Mouse (Mus musculus): Measurements from ENCODE around the gene Rpap3.

Rpap3 gene

GRCm38 (mm10) chr15:97730365-97730764 is 24.7 kb upstream of the Rpap3 start:
- DNase-seq = no peak

- no peak for DNase-seq
These were observed 23.2 kb upstream of the Rpap3 start for GRCm38 (mm10) chr15:97728804-97729203.

GRCm38 (mm10) chr15:97728394-97728793 is 22.8 kb upstream of the Rpap3 start:
- no peak for DNase-seq

- no peak for DNase-seq
These were observed 21.9 kb upstream of the Rpap3 start for GRCm38 (mm10) chr15:97727520-97727919.

GRCm38 (mm10) chr15:97727048-97727447 is 21.4 kb upstream of the Rpap3 start:
- DNase-seq = peak in 1 of 2 experiments; percentile 58

- DNase-seq = no peak
These were observed 20.7 kb upstream of the Rpap3 start for GRCm38 (mm10) chr15:97726310-97726709.

GRCm38 (mm10) chr15:97725198-97725785 is 19.7 kb upstream of the Rpap3 start:
- no peak for DNase-seq

DNA sequence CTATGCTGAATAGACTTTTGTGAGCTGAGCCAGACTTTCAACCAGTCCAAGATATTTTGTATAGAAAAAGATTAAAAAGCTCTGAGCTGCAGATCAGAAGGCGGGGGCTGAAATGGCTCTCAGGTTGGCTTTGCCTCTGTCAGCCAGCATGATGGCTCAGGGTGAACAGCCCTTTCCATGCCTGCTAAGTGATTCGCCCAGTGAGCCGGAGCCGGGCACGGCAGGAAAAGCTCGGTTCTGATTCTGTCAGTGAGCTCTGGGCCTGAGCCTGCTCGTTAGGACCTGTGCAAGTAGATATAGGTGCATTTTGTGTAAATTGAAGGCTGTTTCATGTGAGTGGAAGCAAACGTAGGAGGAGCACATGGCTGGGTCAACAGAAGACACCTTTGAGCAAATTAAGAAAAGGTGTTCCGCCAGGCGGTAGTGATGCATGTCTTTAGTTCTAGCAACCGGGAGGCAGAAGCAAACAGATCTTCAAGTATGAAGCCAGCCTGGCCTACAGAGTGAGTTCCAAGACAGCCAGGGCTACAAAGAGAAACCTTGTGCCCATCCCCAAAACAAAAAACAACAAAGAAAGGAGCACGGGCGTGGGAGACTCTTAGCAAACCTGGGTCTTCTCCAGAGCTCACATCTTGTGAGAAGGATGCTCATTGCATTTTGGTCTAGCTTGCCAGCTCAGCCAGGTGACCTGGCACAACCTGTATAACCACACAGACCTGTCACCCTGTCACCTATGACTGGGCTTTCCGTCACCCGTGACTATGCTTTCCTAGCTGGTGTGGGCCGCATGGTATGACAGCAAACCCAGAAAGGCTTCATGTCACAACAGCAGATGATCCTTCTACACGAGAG is 18.9 kb upstream of the Rpap3 start:
- no peak for DNase-seq

DNA sequence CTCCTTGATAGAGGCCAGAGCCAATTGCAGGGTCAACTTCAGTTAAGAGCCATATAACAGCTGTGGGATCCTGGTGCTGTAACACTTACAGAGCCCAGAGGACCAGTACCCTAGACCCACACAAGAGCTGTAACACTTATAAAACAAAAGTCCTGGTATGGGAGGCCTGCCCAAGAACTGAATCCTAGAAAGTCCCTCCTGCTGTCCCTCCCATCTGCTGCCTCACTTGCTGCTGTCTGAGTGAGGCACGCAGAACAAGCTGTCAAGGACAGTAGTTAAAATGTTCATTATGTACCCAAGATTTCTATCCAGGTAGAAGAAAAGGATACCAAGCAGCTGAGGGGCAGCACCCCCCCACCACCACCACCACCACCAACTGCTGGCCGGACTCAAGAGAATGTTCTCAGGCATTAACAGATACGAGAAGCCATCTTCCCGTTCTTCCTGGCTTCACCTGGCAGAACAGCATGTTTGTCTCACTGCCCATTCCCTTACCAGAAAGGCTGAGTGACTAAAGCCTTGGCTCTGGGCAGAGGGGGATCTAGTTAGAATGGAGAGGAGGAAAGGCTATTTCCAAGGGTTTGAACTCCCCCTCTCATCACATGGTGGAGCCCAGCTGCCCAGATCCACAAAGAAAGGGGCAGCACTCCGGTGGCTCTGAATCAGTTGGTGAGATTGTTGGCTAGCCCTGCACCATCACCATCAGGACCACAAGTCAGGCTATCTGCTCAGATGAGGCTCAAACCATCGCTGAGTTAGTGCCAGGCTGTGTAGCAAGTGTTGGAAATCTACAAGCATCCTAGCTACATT is 18.1 kb upstream of the Rpap3 start:
- no peak for DNase-seq

DNA sequence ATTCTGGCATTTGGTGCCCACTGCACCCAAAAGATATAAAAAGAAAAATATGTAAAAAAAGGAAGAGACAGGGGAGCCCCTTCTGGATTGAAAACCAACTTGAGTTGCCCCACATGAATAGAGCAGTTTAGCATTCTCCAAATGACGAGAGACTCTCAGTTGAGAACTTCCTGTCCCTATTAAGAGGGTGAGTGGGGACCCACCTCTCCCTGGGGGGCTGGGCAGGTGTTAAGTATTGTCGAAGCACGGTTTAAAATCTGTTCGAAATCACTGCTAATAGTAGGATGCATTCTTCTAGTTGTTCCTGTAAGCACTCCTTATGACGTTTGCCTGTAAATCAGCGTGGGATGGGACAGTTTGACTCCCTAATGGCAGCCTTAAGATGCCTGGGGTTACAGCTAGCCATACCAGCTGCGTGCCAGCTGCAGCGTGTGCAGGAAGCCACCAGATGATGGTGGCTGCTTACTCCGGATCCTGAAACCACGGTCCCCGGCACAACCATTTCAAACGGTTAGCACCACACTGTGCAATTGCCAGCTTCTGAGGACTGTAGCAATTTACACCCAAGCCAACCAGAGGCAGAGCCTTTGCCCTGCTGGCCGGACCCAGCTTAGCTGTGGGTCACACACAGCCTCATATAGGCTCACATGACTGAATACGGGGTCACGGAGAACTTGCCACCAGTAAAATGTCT is 15.5 kb upstream of the Rpap3 start:
- no peak for DNase-seq

GRCm38 (mm10) chr15:97720026-97720675 is 14.5 kb upstream of the Rpap3 start:
- peak; percentile 39 to 44 for DNase-seq

- no peak for DNase-seq
These were observed 13.9 kb upstream of the Rpap3 start for GRCm38 (mm10) chr15:97719494-97719893.

GRCm38 (mm10) chr15:97718535-97719155 is 13.0 kb upstream of the Rpap3 start:
- peak; percentile 25 to 60 for DNase-seq

GRCm38 (mm10) chr15:97717861-97718534 is 12.4 kb upstream of the Rpap3 start:
- DNase-seq = peak; percentile 57 to 67

GRCm38 (mm10) chr15:97716782-97717181 is 11.2 kb upstream of the Rpap3 start:
- no peak for DNase-seq

- DNase-seq = no peak
These were observed 10.1 kb upstream of the Rpap3 start for GRCm38 (mm10) chr15:97715734-97716133.

GRCm38 (mm10) chr15:97715083-97715482 is 9.5 kb upstream of the Rpap3 start:
- no peak for DNase-seq

DNA sequence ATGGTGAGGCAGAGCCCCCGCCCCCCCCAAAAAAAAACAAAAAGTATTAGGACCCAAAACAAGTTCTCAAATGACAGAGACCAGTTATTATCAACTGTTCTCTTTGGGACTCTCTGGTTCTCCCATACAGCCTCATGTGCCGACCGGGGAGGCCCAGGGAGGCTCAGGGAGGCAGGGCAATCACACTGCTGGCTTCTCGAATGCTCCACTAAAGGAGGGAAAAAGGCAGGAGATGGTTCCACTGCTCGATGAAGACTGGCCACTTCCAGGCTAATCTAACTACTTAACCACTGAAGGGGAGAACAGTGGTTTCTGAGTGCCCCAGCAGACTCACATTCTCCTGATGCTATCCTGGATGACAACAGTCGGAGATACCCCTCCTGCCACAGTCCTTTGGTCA is 6.9 kb upstream of the Rpap3 start:
- no peak for DNase-seq

DNA sequence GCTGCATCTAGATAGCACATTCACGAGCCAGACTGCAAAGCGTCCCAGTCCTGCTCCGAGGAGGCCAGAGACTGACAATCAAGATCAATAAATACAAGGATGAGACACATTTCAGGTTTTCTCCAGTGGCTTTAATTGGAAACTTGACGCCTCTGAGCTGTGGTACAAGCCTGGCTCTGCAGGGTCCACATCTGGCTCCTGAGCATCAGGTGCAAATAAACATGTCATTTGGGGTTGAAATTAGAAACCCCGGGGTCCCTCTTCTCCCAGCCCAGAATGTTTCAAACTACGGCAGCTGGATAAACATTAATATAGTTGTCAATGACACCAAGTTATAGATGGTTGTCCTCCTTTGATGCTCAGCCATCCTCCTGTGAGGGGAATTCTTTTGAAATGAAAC is 5.3 kb upstream of the Rpap3 start:
- DNase-seq = no peak

DNA sequence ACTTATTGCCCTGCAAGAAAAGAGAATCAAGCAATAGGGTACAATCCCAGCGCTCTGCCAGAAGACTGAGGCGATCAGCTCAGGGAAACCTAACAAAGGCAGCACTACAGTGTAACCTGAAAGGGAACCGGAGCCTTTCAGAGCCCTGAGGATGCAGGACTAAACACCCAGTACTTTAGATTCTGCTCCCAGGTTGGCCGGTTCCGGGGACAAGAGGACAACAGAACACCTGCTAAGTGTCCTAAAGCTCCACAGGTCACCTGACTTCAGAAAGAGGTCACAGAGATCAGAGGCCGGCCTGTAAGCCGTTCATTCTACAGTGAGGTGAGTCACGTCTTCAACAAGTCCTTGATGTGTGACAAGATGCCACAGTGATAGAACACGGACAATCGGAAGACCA is 9.0 kb downstream of the Rpap3 start:
- DNase-seq = no peak

DNA sequence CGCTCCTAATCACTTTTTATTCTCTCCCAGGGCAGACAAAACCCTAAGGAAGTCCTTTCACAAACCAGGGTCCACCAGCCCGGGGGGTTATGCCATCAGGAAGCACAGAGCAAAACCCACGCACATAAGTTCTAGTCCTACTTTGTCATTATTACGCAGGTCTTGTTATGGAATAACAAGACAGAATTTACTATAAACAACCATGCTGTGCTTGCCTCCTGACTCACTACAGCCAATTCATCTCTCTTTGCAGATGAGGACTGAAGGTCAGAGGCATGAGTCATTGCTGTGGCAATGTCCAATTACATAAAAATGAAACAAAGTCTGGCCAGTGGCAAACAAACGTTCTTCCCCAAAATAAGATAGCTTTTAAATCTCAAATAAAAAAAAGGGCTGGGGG is 12.2 kb downstream of the Rpap3 start:
- DNase-seq = no peak

Data from lung, adult 18-20 months (tissue).